Mouse (Mus musculus): Measurements from ENCODE around the gene Plpp4.

DNA sequence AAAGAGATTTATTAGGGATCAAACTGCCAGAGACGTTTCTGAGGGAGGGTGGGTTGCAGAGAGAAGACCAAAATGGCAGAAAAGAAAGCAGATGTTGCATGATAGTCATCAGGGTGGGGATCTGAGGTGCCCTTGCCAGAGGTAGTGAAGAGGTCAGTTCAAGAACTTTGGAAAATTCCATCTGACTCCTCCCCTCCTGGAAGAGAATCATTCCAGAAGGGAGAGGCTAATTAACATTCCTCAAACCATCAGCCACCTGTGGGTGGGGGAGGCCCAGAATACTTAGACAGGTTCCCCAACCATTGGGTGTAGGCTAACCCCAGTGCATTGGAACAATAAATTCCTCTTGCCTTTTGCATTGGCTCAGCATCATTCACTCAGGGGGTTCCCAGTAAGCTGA lies 164.3 kb downstream of the Plpp4 start:
- TF ChIP-seq POLR2A (IDR thresholded peaks at IDR 0.05; ENCODE audit: borderline replicate concordance, extremely low read depth, insufficient read depth, insufficient read length, poor library complexity, severe bottlenecking) (no peak), CTCF (IDR thresholded peaks at IDR 0.05; ENCODE audit: borderline replicate concordance, extremely low read depth, insufficient read depth, insufficient read length) (no peak)

All from brain, embryonic 14.5 days (tissue).